Mouse (Mus musculus): ENCODE data around the gene AU022751. TPM values are rescaled to one million over a fixed set of nuclear protein-coding genes. Genes with fewer than 3 reads are reported as not detected.
"Not testable (repeated sequence)": the region's sequence is repeated elsewhere in the genome, so short reads cannot be mapped to it uniquely, and the experiment has no call there.

Gene AU022751
- not detected in 2 replicates for polyA plus RNA-seq (2014; fragmentation: Nextera tagmentation; extraction: Ambion mirVana)

DNA sequence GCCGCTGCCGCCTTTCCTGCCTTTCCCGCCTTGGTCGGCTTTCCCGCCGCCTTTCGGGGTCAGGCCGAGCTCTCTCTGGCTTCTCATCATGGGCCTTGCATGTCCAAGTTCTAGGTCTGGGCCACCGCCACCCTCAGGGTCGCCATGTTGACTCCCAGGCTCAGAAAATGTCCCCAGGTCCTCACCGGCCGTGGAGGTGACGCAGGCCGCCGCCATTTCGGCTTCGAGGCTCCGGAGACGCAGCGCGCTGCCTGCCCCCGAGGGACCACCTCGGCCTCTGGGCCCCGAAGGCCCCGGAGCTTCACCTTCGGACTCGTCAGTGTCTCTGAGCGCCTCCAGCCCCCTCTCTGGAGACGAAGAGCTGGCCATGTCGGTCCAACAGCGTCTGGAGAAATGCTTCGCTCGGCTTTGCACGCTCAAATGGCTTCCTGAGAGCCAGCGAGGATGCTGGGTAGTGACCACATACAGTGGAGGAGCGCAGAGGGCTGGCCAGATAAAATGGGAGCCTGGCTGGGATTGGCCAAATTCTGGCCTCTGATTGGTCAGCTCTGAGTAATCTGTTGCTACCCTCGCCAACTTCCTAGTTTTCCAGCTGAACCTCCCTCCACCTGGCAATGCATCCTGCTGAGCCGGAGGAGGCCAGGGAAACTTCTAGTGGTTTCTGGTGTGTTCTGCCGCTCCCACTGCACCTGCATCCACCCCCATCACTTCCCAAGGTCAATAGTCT is at the start of gene AU022751:
Gene AU022751, minus strand, starts transcription at position 466 of the 727 bp plus-strand sequence.
- H3K27me3 ChIP-seq (ENCODE audit: control insufficient read depth, insufficient read depth, low read length), result no peaks in the 10 kb centered on the region
- WGBS, result 92% methylated on average over 39 of the region's 39 CpGs
- no peak within 1 kb of the TSS for H3K4me2 ChIP-seq (replicated peaks; ENCODE audit: low read depth, low read length)
- H3K36me3 ChIP-seq (ENCODE audit: control insufficient read depth, insufficient read depth, low read length), result no peaks in the 10 kb centered on the region
- no peaks in the 10 kb centered on the region for H3K4me1 ChIP-seq (ENCODE audit: control insufficient read depth, insufficient read depth, low read length)
- H3K9ac ChIP-seq (ENCODE audit: low read depth, low read length), result no peak within 1 kb of the TSS
- H3K9me3 ChIP-seq (ENCODE audit: control insufficient read depth, low read length), result peaks cover 15% of the 10 kb centered on the region
- no peak within 1 kb of the TSS for H3K27ac ChIP-seq (ENCODE audit: low read depth, low read length)
- H3K4me3 ChIP-seq (ENCODE audit: low read length), result no peak within 1 kb of the TSS
- ATAC-seq (ENCODE audit: low FRiP score, low TSS enrichment), result no peak

DNA sequence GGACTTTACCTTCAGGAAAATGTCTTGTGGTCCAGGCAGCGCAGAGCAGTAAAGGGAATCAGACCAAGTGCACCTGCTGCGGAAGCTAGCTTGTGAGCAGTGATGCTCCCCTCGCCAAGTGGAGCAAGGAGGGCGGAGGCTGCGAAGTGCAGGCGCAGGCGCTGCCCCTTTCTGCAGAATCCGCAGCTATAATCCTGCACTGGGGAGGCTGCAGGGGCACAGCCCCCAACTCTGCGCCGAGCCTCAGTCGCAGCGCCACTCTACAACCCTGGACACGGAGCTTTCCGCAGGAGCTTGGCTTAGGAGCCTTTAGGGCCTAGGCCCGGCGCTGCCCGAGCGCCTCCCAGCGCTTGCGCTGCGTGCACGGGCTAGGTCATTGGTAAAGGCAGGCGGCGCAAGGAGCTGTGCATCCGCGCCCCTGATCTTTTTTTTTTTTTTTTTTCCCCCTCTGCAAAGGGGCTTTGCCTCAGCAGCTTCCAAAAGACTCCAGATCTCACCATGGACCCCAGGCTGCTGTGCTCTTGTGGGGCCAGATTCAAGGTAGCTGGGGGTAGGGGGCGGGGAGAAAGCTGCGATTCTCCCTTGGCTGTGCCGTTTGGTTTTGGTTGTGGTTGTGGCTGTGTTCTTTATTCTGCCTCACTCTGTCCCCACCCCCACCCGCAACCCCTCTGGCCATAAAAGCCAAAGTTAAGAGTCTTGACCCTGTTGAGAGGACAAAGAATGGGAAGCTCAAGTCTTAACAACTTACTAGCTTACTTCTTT is 9.0 kb upstream of the AU022751 start:
- peak overlapping the region; percentile 43 for H3K4me2 ChIP-seq (replicated peaks; ENCODE audit: low read depth, low read length)
- H3K27ac ChIP-seq (ENCODE audit: low read depth, low read length), result no peak overlapping the region
- no peaks in the 10 kb centered on the region for H3K4me1 ChIP-seq (ENCODE audit: control insufficient read depth, insufficient read depth, low read length)
- H3K36me3 ChIP-seq (ENCODE audit: control insufficient read depth, insufficient read depth, low read length), result no peaks in the 10 kb centered on the region
- H3K27me3 ChIP-seq (ENCODE audit: control insufficient read depth, insufficient read depth, low read length), result no peaks in the 10 kb centered on the region; the same call in 1 of the 2 replicates
- H3K9ac ChIP-seq (ENCODE audit: low read depth, low read length), result no peak overlapping the region
- WGBS, result 16% methylated on average over 28 of the region's 30 CpGs
- peak; percentile 81; the same call in 1 of the 2 replicates for ATAC-seq (ENCODE audit: low FRiP score, low TSS enrichment)
- peak overlapping the region; percentile 29; the same call in 1 of the 2 replicates for H3K4me3 ChIP-seq (ENCODE audit: low read length)
- H3K9me3 ChIP-seq (ENCODE audit: control insufficient read depth, low read length), result no peaks in the 10 kb centered on the region

DNA sequence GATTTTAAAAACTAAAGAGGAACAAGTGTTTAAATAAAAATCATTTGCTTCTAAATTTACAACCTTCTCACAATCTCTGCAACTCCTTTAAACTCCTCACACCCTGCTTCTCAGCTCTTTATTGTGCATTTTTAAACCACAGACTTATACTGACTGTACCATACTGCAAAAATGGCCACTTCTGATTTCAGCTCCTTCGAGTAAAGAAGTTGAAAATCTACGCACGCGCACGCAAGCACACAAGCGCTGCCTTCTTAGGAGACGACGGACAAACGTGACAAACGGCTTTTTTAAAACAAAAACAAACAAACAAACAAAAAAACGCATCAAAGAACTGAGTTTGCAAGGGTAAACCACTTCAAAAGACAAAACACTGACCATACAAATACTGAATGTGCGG is 8.3 kb upstream of the AU022751 start:
- Histone ChIP-seq H3K4me2 (replicated peaks; ENCODE audit: low read depth, low read length) (0 out of 2 replicates have a peak overlapping the region, but pooled peaks have one; percentile 43), H3K27me3 (ENCODE audit: control insufficient read depth, insufficient read depth, low read length) (no peaks in the 10 kb centered on the region; the same call in 1 of the 2 replicates), H3K36me3 (ENCODE audit: control insufficient read depth, insufficient read depth, low read length) (no peaks in the 10 kb centered on the region), H3K9me3 (ENCODE audit: control insufficient read depth, low read length) (no peaks in the 10 kb centered on the region), H3K4me3 (ENCODE audit: low read length) (peak overlapping the region; percentile 29; the same call in 1 of the 2 replicates), H3K9ac (ENCODE audit: low read depth, low read length) (no peak overlapping the region), H3K27ac (ENCODE audit: low read depth, low read length) (no peak overlapping the region), H3K4me1 (ENCODE audit: control insufficient read depth, insufficient read depth, low read length) (no peaks in the 10 kb centered on the region)
- no peak for ATAC-seq (ENCODE audit: low FRiP score, low TSS enrichment)
- 37% methylated on average over 12 of the region's 12 CpGs for WGBS

GRCm38 (mm10) chrX:6061563-6061962 is 21.7 kb downstream of the AU022751 start:
- ATAC-seq (ENCODE audit: low FRiP score, low TSS enrichment), result no peak
- no peaks in the 10 kb centered on the region for H3K9me3 ChIP-seq (ENCODE audit: control insufficient read depth, low read length)
- WGBS, result 90% methylated on average over 1 of the region's 1 CpGs
- H3K27ac ChIP-seq (ENCODE audit: low read depth, low read length), result no peak overlapping the region
- no peak overlapping the region for H3K4me3 ChIP-seq (ENCODE audit: low read length)
- H3K9ac ChIP-seq (ENCODE audit: low read depth, low read length), result no peak overlapping the region
- H3K4me1 ChIP-seq (ENCODE audit: control insufficient read depth, insufficient read depth, low read length), result no peaks in the 10 kb centered on the region
- H3K27me3 ChIP-seq (ENCODE audit: control insufficient read depth, insufficient read depth, low read length), result no peaks in the 10 kb centered on the region
- no peaks in the 10 kb centered on the region for H3K36me3 ChIP-seq (ENCODE audit: control insufficient read depth, insufficient read depth, low read length)
- H3K4me2 ChIP-seq (replicated peaks; ENCODE audit: low read depth, low read length), result no peak overlapping the region

- Histone ChIP-seq H3K4me2 (replicated peaks; ENCODE audit: low read depth, low read length) (peak overlapping the region; percentile 40; the same call in 1 of the 2 replicates), H3K4me3 (ENCODE audit: low read length) (peak overlapping the region; percentile 25; the same call in 1 of the 2 replicates)
- not testable (repeated sequence) for H3K27me3 ChIP-seq (ENCODE audit: control insufficient read depth, insufficient read depth, low read length); H3K9ac ChIP-seq (ENCODE audit: low read depth, low read length); H3K36me3 ChIP-seq (ENCODE audit: control insufficient read depth, insufficient read depth, low read length); H3K4me1 ChIP-seq (ENCODE audit: control insufficient read depth, insufficient read depth, low read length); H3K9me3 ChIP-seq (ENCODE audit: control insufficient read depth, low read length); H3K27ac ChIP-seq (ENCODE audit: low read depth, low read length)
- 23% methylated on average over 7 of the region's 60 CpGs for WGBS
- peak; percentile 68 for ATAC-seq (ENCODE audit: low FRiP score, low TSS enrichment)
Observed at GRCm38 (mm10) chrX:6047936-6048614, 35.1 kb downstream of the AU022751 start.

DNA sequence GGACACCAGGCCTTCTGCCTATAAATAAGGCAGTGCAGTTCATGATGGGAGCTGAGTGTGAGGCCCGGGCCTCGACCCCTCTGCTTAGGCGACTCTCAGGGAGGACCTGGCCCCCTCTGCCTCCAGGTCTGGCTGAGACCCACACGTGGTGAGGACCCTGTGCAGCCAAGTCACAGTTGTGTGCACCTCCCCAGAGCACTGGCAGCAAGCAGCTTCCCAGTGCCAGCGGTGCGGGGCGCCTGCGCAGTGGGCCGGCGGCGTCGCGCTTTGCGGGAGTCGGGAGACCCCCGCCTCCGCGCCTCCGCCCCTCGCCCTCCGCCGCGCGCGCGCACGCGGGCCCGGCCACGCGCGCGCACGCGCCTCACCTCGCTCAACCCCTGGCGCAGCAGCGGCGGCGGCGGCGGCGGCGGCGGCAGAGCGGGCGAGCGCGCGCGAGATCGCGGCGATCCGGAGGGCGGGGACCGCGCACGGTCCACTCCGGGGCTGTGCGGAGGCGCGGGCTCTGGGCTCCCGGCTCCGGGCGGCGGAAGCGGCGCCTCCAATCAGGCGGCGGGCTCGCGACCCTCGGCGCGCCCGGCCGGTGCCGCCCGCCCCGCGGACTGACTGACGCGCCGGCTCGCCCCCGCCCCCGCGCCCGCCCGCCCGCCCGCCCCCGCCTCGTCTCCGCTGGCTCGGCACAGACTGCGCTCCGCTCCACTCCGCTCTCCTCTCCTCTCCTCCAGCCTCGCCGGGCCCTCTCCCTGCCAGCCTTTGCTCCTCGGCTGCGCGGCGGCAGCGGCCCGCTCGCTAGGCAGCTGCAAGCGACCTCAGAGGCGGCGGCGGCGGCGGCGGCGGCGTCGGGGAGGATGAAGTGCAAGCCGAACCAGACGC is 35.9 kb downstream of the AU022751 start, which contains the start of gene Nudt11:
Gene Nudt11, plus strand, starts transcription at position 388 of the 870 bp plus-strand sequence.
- 13% methylated on average over 6 of the region's 121 CpGs for WGBS
- H3K36me3 ChIP-seq (ENCODE audit: control insufficient read depth, insufficient read depth, low read length); H3K9ac ChIP-seq (ENCODE audit: low read depth, low read length); H3K9me3 ChIP-seq (ENCODE audit: control insufficient read depth, low read length); H3K4me1 ChIP-seq (ENCODE audit: control insufficient read depth, insufficient read depth, low read length); H3K27ac ChIP-seq (ENCODE audit: low read depth, low read length); H3K27me3 ChIP-seq (ENCODE audit: control insufficient read depth, insufficient read depth, low read length): not testable (repeated sequence)
- Histone ChIP-seq H3K4me2 (replicated peaks; ENCODE audit: low read depth, low read length) (0 out of 2 replicates have a peak within 1 kb of the TSS, but pooled peaks have one; percentile 12), H3K4me3 (ENCODE audit: low read length) (peak within 1 kb of the TSS; percentile 25; the same call in 1 of the 2 replicates)
- ATAC-seq (ENCODE audit: low FRiP score, low TSS enrichment), result peak; percentile 91

All from kidney, embryonic 14.5 days (tissue).